Mouse (Mus musculus) CH12.LX (cell line): ENCODE results near the gene Prickle4.

ENCODE experiments used
- CTCF ChIP-seq, 2 experiments: IDR thresholded peaks in 1 of 2; conservative IDR thresholded peaks in 1 of 2; 2 replicates each; pipeline ENCODE4 v1.5.1; 2011 to 2012; ENCODE audit warnings: low read depth in 2 of 2, low read length in 2 of 2, improper control_type of control experiment in 1 of 2, inconsistent platforms in 1 of 2, mild to moderate bottlenecking in 1 of 2, moderate library complexity in 1 of 2
- E2F4 ChIP-seq: IDR thresholded peaks from 2 replicates; pipeline ENCODE4 v1.6.1; 2011; ENCODE audit warnings: low read depth, low read length, improper control_type of control experiment; ENCODE audit not compliant: insufficient replicate concordance
- ELF1 ChIP-seq: IDR thresholded peaks from 2 replicates; pipeline ENCODE4 v1.6.1; 2014; ENCODE audit warnings: low read depth, mild to moderate bottlenecking, inconsistent platforms, low read length, improper control_type of control experiment
- EP300 ChIP-seq: IDR thresholded peaks from 2 replicates; pipeline ENCODE4 v1.6.1; 2011; ENCODE audit warnings: low read length, improper control_type of control experiment
- KAT2A ChIP-seq: IDR thresholded peaks from 2 replicates; pipeline ENCODE4 v1.6.1; 2012; ENCODE audit warnings: low read length, improper control_type of control experiment, inconsistent platforms; ENCODE audit not compliant: insufficient replicate concordance
- MYC ChIP-seq: IDR thresholded peaks from 2 replicates; pipeline ENCODE4 v1.6.1; 2011; ENCODE audit warnings: low read depth, mild to moderate bottlenecking, improper control_type of control experiment, low read length
- POLR2A ChIP-seq: IDR thresholded peaks from 2 replicates; pipeline ENCODE4 v1.6.1; 2011; ENCODE audit warnings: low read depth, mild to moderate bottlenecking, improper control_type of control experiment, low read length
- POLR2AphosphoS2 ChIP-seq: IDR thresholded peaks from 2 replicates; pipeline ENCODE4 v1.6.1; 2011; ENCODE audit warnings: low read depth, low read length, improper control_type of control experiment
- SIN3A ChIP-seq: IDR thresholded peaks from 2 replicates; pipeline ENCODE4 v1.6.1; 2012; ENCODE audit warnings: low read length, improper control_type of control experiment, inconsistent platforms
- UBTF ChIP-seq: IDR thresholded peaks from 2 replicates; pipeline ENCODE4 v1.6.1; 2012; ENCODE audit warnings: low read depth, mild to moderate bottlenecking, inconsistent platforms, low read length, improper control_type of control experiment, moderate library complexity
- USF2 ChIP-seq: conservative IDR thresholded peaks from 2 replicates; pipeline ENCODE4 v1.6.1; 2011; ENCODE audit warnings: low read depth, low read length, improper control_type of control experiment
- ZC3H11A ChIP-seq: IDR thresholded peaks from 2 replicates; pipeline ENCODE4 v1.6.1; 2012; ENCODE audit warnings: low read depth, mild to moderate bottlenecking, inconsistent platforms, low read length, improper control_type of control experiment
- ZMIZ1 ChIP-seq: IDR thresholded peaks from 2 replicates; pipeline ENCODE4 v1.6.1; 2012; ENCODE audit warnings: low read depth, mild to moderate bottlenecking, inconsistent platforms, low read length, improper control_type of control experiment

GRCm38 (mm10) chr17:47672311-47673111 lies 22.0 kb downstream of the Prickle4 start:
- TF ChIP-seq POLR2AphosphoS2 = no peak
- TF ChIP-seq KAT2A = no peak
- TF ChIP-seq SIN3A = no peak
- TF ChIP-seq MYC = no peak
- no peak for TF ChIP-seq USF2
- no peak for TF ChIP-seq ZC3H11A
- TF ChIP-seq EP300 = no peak
- no peak for TF ChIP-seq CTCF (conservative IDR thresholded peaks at IDR 0.05 in 1 of 2, IDR thresholded peaks at IDR 0.05 in 1 of 2; ENCODE audit: low read depth in 2 of 2, low read length in 2 of 2)
- TF ChIP-seq ZMIZ1 = no peak
- no peak for TF ChIP-seq E2F4
- no peak for TF ChIP-seq UBTF
- TF ChIP-seq ELF1 = no peak
- no peak for TF ChIP-seq POLR2A
